Mouse (Mus musculus) olfactory bulb, adult 2 months (tissue): ENCODE data around the gene Snap23.

Source experiments
- CTCF ChIP-seq: fragments of 200-500 bp; IDR thresholded peaks from 2 replicates; pipeline ENCODE4 v1.5.1; 2012; ENCODE audit warnings: low read depth, mild to moderate bottlenecking, low read length, moderate library complexity; ENCODE audit not compliant: insufficient read depth
- POLR2A ChIP-seq: fragments of 200-500 bp; IDR thresholded peaks from 2 replicates; pipeline ENCODE4 v1.6.1; 2012; ENCODE audit warnings: mild to moderate bottlenecking, low read depth, low read length, moderate library complexity; ENCODE audit not compliant: insufficient read depth

- TF ChIP-seq POLR2A (peak; percentile 91), CTCF (no peak)
These were observed 41.6 kb downstream of the Snap23 start, which contains the start of the genes Haus2 and Lrrc57 for GRCm38 (mm10) chr2:120608830-120609723.
